Mouse (Mus musculus): ENCODE measurements at regions not wholly inside any gene's neighbourhood (a gene's known extent, or its start where the extent isn't known, plus 50 kb on each side); places are given as distances from the start of the nearest gene placed in this dataset.

- no peak for TF ChIP-seq GATA4 (IDR thresholded peaks at IDR 0.05; ENCODE audit: insufficient replicate concordance, low read length)
Measured at GRCm38 (mm10) chr12:29136850-29137268, 385.3 kb downstream of the Eipr1 start.

- TF ChIP-seq GATA4 (IDR thresholded peaks at IDR 0.05; ENCODE audit: insufficient replicate concordance, low read length): no peak
Measured at GRCm38 (mm10) chr12:29137455-29137854, 385.9 kb downstream of the Eipr1 start.

GRCm38 (mm10) chr12:29140576-29140975, 387.6 kb upstream of the Myt1l start:
- TF ChIP-seq GATA4 (IDR thresholded peaks at IDR 0.05; ENCODE audit: insufficient replicate concordance, low read length): no peak

- no peak for TF ChIP-seq GATA4 (IDR thresholded peaks at IDR 0.05; ENCODE audit: insufficient replicate concordance, low read length)
Measured at GRCm38 (mm10) chr12:29141132-29141531, 387.1 kb upstream of the Myt1l start.

- no peak for TF ChIP-seq GATA4 (IDR thresholded peaks at IDR 0.05; ENCODE audit: insufficient replicate concordance, low read length)
Measured at GRCm38 (mm10) chr12:29141855-29142254, 386.3 kb upstream of the Myt1l start.

GRCm38 (mm10) chr12:29143297-29143696, 384.9 kb upstream of the Myt1l start:
- no peak for TF ChIP-seq GATA4 (IDR thresholded peaks at IDR 0.05; ENCODE audit: insufficient replicate concordance, low read length)

GRCm38 (mm10) chr12:29160920-29161319, 367.3 kb upstream of the Myt1l start:
- no peak for TF ChIP-seq GATA4 (IDR thresholded peaks at IDR 0.05; ENCODE audit: insufficient replicate concordance, low read length)

GRCm38 (mm10) chr12:29161546-29161945, 366.6 kb upstream of the Myt1l start:
- TF ChIP-seq GATA4 (IDR thresholded peaks at IDR 0.05; ENCODE audit: insufficient replicate concordance, low read length): no peak

GRCm38 (mm10) chr12:29164701-29165100, 363.5 kb upstream of the Myt1l start:
- TF ChIP-seq GATA4 (IDR thresholded peaks at IDR 0.05; ENCODE audit: insufficient replicate concordance, low read length): no peak

- TF ChIP-seq GATA4 (IDR thresholded peaks at IDR 0.05; ENCODE audit: insufficient replicate concordance, low read length): no peak
Measured at GRCm38 (mm10) chr12:29166316-29166715, 361.9 kb upstream of the Myt1l start.

GRCm38 (mm10) chr12:29167922-29168321, 360.3 kb upstream of the Myt1l start:
- no peak for TF ChIP-seq GATA4 (IDR thresholded peaks at IDR 0.05; ENCODE audit: insufficient replicate concordance, low read length)

GRCm38 (mm10) chr12:29175698-29176440, 352.3 kb upstream of the Myt1l start:
- TF ChIP-seq GATA4 (IDR thresholded peaks at IDR 0.05; ENCODE audit: insufficient replicate concordance, low read length): no peak

GRCm38 (mm10) chr12:29177145-29177544, 351.0 kb upstream of the Myt1l start:
- TF ChIP-seq GATA4 (IDR thresholded peaks at IDR 0.05; ENCODE audit: insufficient replicate concordance, low read length): no peak

- TF ChIP-seq GATA4 (IDR thresholded peaks at IDR 0.05; ENCODE audit: insufficient replicate concordance, low read length): no peak
Measured at GRCm38 (mm10) chr12:29178168-29178895, 349.9 kb upstream of the Myt1l start.

- TF ChIP-seq GATA4 (IDR thresholded peaks at IDR 0.05; ENCODE audit: insufficient replicate concordance, low read length): no peak
Measured at GRCm38 (mm10) chr12:29179405-29179804, 348.8 kb upstream of the Myt1l start.

GRCm38 (mm10) chr12:29180576-29180975, 347.6 kb upstream of the Myt1l start:
- TF ChIP-seq GATA4 (IDR thresholded peaks at IDR 0.05; ENCODE audit: insufficient replicate concordance, low read length): no peak
